Mouse (Mus musculus): ENCODE data around the gene Tmcc1.

Gene Tmcc1

DNA sequence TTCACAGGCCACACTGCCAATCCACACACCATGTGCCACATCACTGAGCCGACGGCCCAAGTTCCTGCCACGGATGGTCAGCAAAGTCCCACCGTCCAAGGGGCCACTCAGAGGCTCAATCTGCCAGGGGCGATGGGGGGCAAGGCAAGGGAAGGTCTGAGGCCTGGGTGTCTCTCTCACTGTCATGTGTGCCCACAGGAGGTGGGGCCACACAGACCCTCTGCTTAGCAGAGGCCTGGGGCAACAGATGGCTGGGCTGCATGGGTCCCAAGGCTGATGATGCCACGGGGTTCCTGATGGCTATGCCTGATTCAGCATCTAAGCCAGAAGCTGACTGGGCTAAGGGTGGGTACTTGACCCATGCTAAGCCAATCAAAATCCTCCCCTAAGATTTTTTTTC lies 224.6 kb downstream of the Tmcc1 start:
- DNase-seq: no peak
